In genomic region chr6:125367758-125368371, GRCm38 (mm10) we compare ENCODE assay signal across 7 mouse cellular contexts. TPM values are rescaled to one million over a fixed set of nuclear protein-coding genes. Genes with fewer than 3 reads are reported as not detected.
DNase-seq lines count a peak whose midpoint lies in the region; ATAC-seq and TF ChIP-seq lines count a peak whose summit lies in the region.

No protein-coding gene starts in this region.

- peaks cover 88% of the 10 kb centered on the region for H3K27me3 ChIP-seq in CH12.LX (replicated peaks)
- H3K27me3 ChIP-seq in megakaryocyte, embryonic 14.5 days (replicated peaks): peaks cover 38% of the 10 kb centered on the region

- peak; percentile 51 for ATAC-seq in inflammation-experienced regulatory T-cells, adult 6 months

- TF ChIP-seq RAD21 in CH12.LX (IDR thresholded peaks at IDR 0.05; ENCODE audit: low read depth, low read length): no peak

- in situ Hi-C loops in CH12.LX (cut with MboI; ENCODE audit: low pct_ligation_motif_present, low pct_unique_long_range_greater_than_20kb, low sequenced_read_pairs): no loop called here

- no peak overlapping the region for H3K4me2 ChIP-seq in CH12.LX (ENCODE audit: insufficient read depth, low read depth, poor library complexity, severe bottlenecking)

- no peak overlapping the region for H3K9ac ChIP-seq in CH12.LX (ENCODE audit: insufficient read depth, low read depth)

- H3K4me1 ChIP-seq in CH12.LX (ENCODE audit: control insufficient read depth in 1 of 2, insufficient read depth in 2 of 2): peaks cover 3 to 5% of the 10 kb centered on the region in 2 experiments; a peak in 3 of 4 replicates
- peaks cover 54% of the 10 kb centered on the region for H3K4me1 ChIP-seq in megakaryocyte, embryonic 14.5 days

- no peak overlapping the region for H3K27ac ChIP-seq in CH12.LX (ENCODE audit: insufficient read depth, low read depth)

- H3K79me2 ChIP-seq in CH12.LX (replicated peaks; ENCODE audit: control insufficient read depth, extremely low read depth, insufficient read depth, poor library complexity, severe bottlenecking): no peaks in the 10 kb centered on the region

- dilution Hi-C loops in CH12.LX (cut with MboI; ENCODE audit: extremely low pct_ligation_motif_present, extremely low pct_unique_long_range_greater_than_20kb, low sequenced_read_pairs): no loop called here

- no peak for TF ChIP-seq EP300 in CH12.LX (IDR thresholded peaks at IDR 0.05; ENCODE audit: low read length)

- no peak for TF ChIP-seq CTCF in CH12.LX (conservative IDR thresholded peaks at IDR 0.05 in 1 of 2, IDR thresholded peaks at IDR 0.05 in 1 of 2; ENCODE audit: low read depth in 2 of 2, low read length in 2 of 2)

- H3K4me3 ChIP-seq in CH12.LX (replicated peaks in 1 of 3; ENCODE audit: low read depth in 2 of 3, low read length in 2 of 3, poor library complexity in 1 of 3): no peak overlapping the region
- H3K4me3 ChIP-seq in megakaryocyte, embryonic 14.5 days (replicated peaks): peak overlapping the region; percentile 78

- intact Hi-C loops in heart, postnatal 10 days (cut with DNase I): no loop called here

- TF ChIP-seq POLR2A in CH12.LX (IDR thresholded peaks at IDR 0.05; ENCODE audit: low read depth, low read length): no peak

- H3K9me3 ChIP-seq in CH12.LX (replicated peaks; ENCODE audit: low read length): peaks cover 9% of the 10 kb centered on the region
- H3K9me3 ChIP-seq in megakaryocyte, embryonic 14.5 days: peaks cover 5% of the 10 kb centered on the region; the same call in 1 of the 2 replicates

- peak; percentile 74 for DNase-seq in CD4-positive helper T cell, adult 2 months (ENCODE audit: low read depth, low spot score)
- peak; percentile 27 for DNase-seq in CH12.LX (ENCODE audit: extremely low read depth)
- no peak for DNase-seq in cerebellum, postnatal 36 days
- no peak for DNase-seq in heart, postnatal 10 days
- DNase-seq in layer of hippocampus, postnatal 25 days (ENCODE audit: extremely low spot score in 1 of 2, low spot score in 1 of 2): no peak

- H3K36me3 ChIP-seq in CH12.LX (replicated peaks in 1 of 2; ENCODE audit: control insufficient read depth in 1 of 2, insufficient read depth in 1 of 2, low read length in 1 of 2): no peaks in the 10 kb centered on the region
- H3K36me3 ChIP-seq in megakaryocyte, embryonic 14.5 days (replicated peaks; ENCODE audit: low read length): peaks cover 5% of the 10 kb centered on the region

TF ChIP-seq in CH12.LX, 34 proteins besides CTCF, POLR2A, EP300 and RAD21:
- TF ChIP-seq MAX (IDR thresholded peaks at IDR 0.05; ENCODE audit: low read length) (no peak), GABPA (IDR thresholded peaks at IDR 0.05; ENCODE audit: insufficient replicate concordance, low read depth, low read length) (no peak), IRF4 (IDR thresholded peaks at IDR 0.05; ENCODE audit: low read depth, low read length) (peak; percentile 70; the same call in 1 of the 2 replicates), HCFC1 (IDR thresholded peaks at IDR 0.05; ENCODE audit: low read depth, low read length) (no peak)

RNA-seq across cellular contexts. Expression of gene Plekhg6, which starts 12.7 kb away (rescaled TPM):
- not detected in 2 replicates for total RNA-seq in CH12.LX (2012; rRNA removed)
- not detected in 2 replicates for total RNA-seq in CH12.LX (2014; rRNA removed)
- polyA plus RNA-seq in CH12.LX (2012; ENCODE audit: insufficient read length, low read depth): not detected in 2 replicates
- not detected for polyA plus RNA-seq in inflammation-experienced regulatory T-cells, adult 6 months (2017; shearing (Covaris generic))
- 0.39 TPM in 1 of 2 replicates, not detected in the other for polyA plus RNA-seq in megakaryocyte, embryonic 14.5 days (2012; ENCODE audit: insufficient read depth, low replicate concordance)
- not detected for total RNA-seq in heart, postnatal 10 days (2021)
- not detected for total RNA-seq in layer of hippocampus, postnatal 25 days (2021)

RNA-seq across cellular contexts. Expression of gene Tnfrsf1a, which starts 18.7 kb away (rescaled TPM):
- total RNA-seq in CH12.LX (2012; rRNA removed) (0.13 and 0.21 TPM in 2 replicates), CH12.LX (2014; rRNA removed) (not detected in 2 replicates)
- polyA plus RNA-seq in CH12.LX (2012; ENCODE audit: insufficient read length, low read depth): not detected in 2 replicates
- 10 to 100 TPM; 23.3 to 28.5 (median 24.7) TPM for polyA plus RNA-seq in inflammation-experienced regulatory T-cells, adult 6 months (2017; shearing (Covaris generic))
- polyA plus RNA-seq in megakaryocyte, embryonic 14.5 days (2012; ENCODE audit: insufficient read depth, low replicate concordance): 10.1 and 63.6 TPM in 2 replicates
- total RNA-seq in heart, postnatal 10 days (2021): 10 to 100 TPM; 73.7 to 77.8 TPM
- 10 to 100 TPM; 11.2 to 12.5 TPM for total RNA-seq in layer of hippocampus, postnatal 25 days (2021)

RNA-seq across cellular contexts. Expression of gene Scnn1a, which starts 47.4 kb away (rescaled TPM):
- not detected in 2 replicates for total RNA-seq in CH12.LX (2012; rRNA removed)
- not detected in 2 replicates for total RNA-seq in CH12.LX (2014; rRNA removed)
- polyA plus RNA-seq in CH12.LX (2012; ENCODE audit: insufficient read length, low read depth): not detected in 2 replicates
- not detected for polyA plus RNA-seq in inflammation-experienced regulatory T-cells, adult 6 months (2017; shearing (Covaris generic))
- polyA plus RNA-seq in megakaryocyte, embryonic 14.5 days (2012; ENCODE audit: insufficient read depth, low replicate concordance): 0.39 TPM in 1 of 2 replicates, not detected in the other
- total RNA-seq in heart, postnatal 10 days (2021): under 1 TPM; 0.97 to 0.98 TPM
- total RNA-seq in layer of hippocampus, postnatal 25 days (2021): 1 to 10 TPM; 3.8 to 3.9 TPM

RNA-seq across cellular contexts. Expression of gene Ltbr, which starts 54.2 kb away (rescaled TPM):
- total RNA-seq in CH12.LX (2012; rRNA removed) (not detected in 2 replicates), CH12.LX (2014; rRNA removed) (not detected in 2 replicates)
- not detected in 2 replicates for polyA plus RNA-seq in CH12.LX (2012; ENCODE audit: insufficient read length, low read depth)
- under 1 TPM in 2 of 3 experiments, not detected in 1; 0.21 to 0.23 TPM for polyA plus RNA-seq in inflammation-experienced regulatory T-cells, adult 6 months (2017; shearing (Covaris generic))
- 41.9 and 48.8 TPM in 2 replicates for polyA plus RNA-seq in megakaryocyte, embryonic 14.5 days (2012; ENCODE audit: insufficient read depth, low replicate concordance)
- 10 to 100 TPM; 42.8 to 49.4 TPM for total RNA-seq in heart, postnatal 10 days (2021)
- 10 to 100 TPM in 1 of 2 experiments, 1 to 10 TPM in 1; 8.7 to 10.2 TPM for total RNA-seq in layer of hippocampus, postnatal 25 days (2021)

Comparison
In these comparisons a context has a peak if more than half of its experiments do, and no peak if none do; other contexts are left out.
1. DNase-seq: peak in CD4-positive helper T cell, adult 2 months (single experiment) and CH12.LX (single experiment); none in cerebellum, postnatal 36 days (0 of 2), heart, postnatal 10 days (0 of 2) and layer of hippocampus, postnatal 25 days (0 of 2).
2. RNA of gene Tnfrsf1a, which starts 18.7 kb away (total RNA-seq): 73.7 to 77.8 TPM in heart, postnatal 10 days and 11.2 to 12.5 TPM in layer of hippocampus, postnatal 25 days; 0.13 to 0.21 TPM in CH12.LX; every median in the first group is over 10 times any median in the second.